Mouse (Mus musculus) frontal cortex, adult 2 months (tissue): ENCODE results near the gene Ube2q1. TPM values are rescaled to one million over a fixed set of nuclear protein-coding genes. Genes with fewer than 3 reads are reported as not detected.

ENCODE experiments used
- DNase-seq, 2 experiments: peaks; one replicate each; pipeline ENCODE4 v3.0.0; 2022; ENCODE audit warnings: low spot score in 1 of 2; ENCODE audit errors: extremely low spot score in 1 of 2
- polyA plus RNA-seq: library from polyadenylated mRNA; depleted of rRNA; stranded (reverse); fragments of >200 nt; gene quantifications from 2 replicates; pipeline ENCODE4 v1.2.3, GENCODE M21; 2012; rRNA removed

Gene Ube2q1
- polyA plus RNA-seq, result 56.9 and 58.0 TPM in 2 replicates

DNA sequence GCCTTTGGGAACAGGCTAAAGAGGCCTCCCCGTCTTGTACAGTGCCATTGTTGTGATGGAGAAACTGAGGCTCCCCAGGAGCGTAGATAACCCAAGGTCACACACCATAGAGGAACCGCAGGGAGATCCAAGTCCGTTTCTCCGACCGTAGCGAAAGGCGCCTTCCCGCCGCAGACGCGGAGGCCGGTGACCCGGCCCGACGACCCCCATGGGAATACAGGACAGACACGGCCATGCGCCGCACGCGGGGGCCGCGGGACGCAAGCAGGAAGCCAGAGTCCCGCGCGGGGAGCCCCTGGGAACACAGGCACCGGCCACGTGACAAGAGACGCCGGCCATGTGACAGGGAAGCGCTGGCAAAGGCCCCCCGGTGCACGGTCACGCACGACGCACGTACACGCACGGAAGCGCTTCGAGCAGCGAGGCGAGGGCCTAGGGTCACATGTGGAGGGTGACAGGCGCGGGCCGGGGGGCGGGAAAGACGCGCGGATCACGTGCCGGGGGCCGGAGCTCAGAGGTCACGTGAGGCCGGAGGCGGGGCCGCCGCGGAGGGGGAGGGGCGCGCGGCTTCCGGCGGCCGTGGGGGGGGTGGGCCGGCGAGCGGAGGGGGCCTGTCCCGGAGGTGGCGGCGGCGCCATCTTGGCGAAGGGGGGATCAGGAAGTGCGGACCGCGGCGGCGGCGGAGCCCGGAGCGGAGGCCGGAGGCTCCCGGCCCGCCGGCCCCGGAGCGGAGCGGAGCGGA, at the start of gene Ube2q1:
Ube2q1 (plus strand) TSS at position 649 of the 742 bp plus-strand sequence.
- DNase-seq, result peak; percentile 96 to 98

DNA sequence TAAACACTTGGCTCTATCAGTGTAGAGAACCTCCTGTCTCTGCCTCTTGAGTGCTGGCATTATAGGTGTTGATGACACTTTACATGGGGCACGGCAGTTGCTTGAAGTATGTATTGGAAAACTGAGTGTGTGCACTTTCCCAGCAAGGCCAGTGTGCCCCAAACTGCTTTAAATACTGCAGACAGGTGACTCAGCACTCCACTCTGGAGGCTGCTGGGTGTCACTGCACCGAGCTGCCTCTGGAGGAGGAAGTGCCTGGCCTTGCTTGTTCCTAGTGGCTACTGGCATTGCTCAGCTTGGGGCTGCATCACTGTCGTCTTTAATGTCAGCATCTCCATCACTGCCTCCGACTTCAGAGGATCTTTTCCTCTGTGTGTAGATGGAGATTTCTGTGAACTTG, 46.4 kb upstream of the Ube2q1 start:
- DNase-seq, result peak in 1 of 2 experiments; percentile 38

DNA sequence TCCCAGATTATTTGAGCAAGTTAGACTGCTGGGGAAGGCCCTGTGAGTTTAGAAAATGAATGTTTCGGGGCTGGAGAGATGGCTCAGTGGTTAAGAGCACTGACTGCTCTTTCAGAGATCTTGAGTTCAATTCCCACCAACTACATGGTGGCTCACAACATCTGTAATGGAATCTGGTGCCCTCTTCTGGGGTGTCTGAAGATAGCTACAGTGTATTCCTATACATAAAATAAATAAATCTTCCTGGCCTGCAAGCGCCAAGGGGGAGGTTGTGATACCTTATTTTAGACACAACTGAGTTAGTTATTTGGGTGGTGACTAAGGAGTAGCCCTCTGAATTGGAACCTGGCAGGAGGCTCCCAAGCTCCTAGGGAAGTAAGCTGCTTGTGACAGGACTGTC, 44.6 kb upstream of the Ube2q1 start:
- no peak for DNase-seq

DNA sequence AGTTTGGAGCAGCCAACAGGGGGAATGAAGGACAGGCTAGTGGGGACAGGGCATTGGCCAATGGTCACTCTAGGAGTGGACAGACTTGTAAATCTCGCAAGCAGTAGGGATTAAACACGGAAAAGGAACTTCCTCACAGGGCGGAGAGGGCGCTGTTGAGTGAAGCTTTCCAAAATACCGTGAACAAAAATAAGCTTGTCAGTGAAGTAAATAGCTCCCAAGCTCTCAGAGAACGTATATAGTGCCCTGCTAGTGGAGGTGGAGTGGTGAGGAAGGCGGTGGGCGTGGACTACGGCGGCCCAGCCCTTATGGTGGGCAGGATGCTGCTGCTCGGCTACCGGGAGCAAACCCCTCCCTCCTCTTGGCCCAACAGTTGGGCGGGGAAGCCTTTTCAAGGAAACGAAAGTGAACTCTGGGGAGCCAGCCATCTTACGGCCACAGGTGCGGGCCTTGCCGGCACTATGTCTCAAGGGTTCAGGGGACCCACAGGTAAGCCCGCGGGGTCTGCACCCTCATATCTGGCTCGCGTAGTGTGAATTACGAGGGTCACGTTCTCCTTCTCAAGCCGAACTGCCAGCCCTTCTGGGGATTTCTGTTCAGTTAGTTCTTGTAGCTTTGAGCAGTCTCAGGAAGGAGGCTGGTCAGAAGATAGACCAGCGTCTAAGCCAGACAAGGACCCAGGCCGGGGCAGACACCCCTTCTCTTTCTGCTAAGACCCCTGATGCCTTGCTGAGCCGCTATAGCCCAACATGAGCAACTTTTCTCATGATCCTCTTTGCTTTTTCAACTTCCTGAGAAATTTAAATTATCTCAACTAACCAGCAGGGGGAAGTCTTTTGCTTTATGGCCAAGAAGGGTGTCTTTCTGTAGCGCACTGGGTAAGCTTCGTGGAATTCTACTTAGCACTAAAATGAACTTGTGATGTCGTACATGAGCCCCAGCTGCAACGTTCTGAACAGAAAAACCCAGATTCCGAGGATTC, 42.8 kb upstream of the Ube2q1 start:
- DNase-seq, result peak in 1 of 2 experiments; percentile 59

DNA sequence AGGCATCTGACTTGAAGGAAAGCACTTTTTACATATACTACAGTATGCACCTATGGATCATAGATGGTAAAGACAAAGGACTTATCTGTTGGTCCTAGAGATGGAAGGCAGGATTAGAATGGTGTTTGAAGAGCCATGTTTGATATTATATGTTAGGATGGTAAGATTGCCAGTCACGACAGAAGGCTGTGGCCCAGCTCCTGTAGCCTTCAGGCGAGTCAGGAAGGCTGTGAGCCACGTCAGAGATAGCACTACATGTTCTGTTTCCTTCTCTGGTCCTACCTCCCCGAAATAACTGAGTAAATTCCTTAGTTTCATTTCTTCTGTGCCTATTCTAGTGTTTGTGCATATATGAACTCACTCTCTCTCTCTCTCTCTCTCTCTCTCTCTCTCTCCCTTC, 41.3 kb upstream of the Ube2q1 start:
- no peak for DNase-seq

DNA sequence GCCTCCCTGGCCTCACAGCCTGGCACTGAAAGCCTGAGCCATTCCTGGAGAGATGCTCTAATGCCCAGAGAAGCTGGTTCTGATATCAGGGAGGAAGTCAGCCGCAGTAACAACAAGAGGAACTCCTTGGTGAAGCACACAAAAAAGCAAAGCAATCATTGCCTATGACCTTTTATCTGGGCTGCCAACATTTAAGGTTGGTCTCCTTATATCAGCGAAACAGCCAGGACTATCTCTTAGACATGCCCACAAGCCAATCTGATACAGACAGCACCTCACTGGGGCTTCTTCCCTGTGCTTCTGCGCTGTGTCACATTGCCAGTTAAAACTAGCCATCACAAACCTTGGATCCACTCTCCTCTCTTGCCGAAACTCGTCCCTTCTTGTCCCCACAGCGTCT, 34.9 kb upstream of the Ube2q1 start:
- DNase-seq, result no peak

DNA sequence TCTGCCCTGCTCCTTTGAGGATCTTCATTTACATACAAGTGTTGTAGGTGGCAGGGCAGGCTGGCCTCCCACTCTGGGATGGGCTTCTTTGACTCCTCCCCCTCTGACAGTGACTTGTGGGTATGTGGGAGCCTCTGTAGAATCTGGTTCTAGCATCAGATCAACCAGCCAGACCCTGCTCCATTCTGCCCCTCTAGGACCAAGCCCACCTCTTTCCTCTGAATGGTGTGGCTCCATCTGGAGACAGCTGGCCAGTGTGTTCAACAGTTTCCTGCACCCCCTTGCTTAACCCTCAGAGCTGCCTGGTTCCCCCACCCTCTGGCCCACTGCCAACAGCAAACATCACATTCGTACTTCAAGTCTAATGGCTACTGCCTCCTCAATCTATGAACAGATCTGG, 21.1 kb upstream of the Ube2q1 start:
- no peak for DNase-seq

DNA sequence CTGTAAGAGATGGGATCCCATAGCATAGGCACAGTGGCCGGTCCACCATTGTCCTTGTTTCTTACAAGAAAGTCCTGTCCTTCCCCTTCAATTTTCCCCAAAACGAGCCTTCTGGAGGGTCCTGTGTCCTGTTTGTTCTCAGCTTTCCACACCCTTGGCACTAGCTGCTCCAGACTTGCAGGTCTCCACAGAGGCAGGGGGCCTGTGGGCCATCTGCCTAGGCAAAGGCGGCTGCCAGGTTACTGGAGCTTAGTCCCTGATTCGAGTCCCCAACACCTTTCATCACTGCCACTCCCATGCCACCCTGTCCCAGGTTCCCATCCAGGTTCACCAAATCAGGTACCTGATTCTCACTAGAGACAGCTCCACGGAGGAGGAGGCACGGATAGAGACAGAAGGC, 18.1 kb upstream of the Ube2q1 start:
- DNase-seq, result no peak

DNA sequence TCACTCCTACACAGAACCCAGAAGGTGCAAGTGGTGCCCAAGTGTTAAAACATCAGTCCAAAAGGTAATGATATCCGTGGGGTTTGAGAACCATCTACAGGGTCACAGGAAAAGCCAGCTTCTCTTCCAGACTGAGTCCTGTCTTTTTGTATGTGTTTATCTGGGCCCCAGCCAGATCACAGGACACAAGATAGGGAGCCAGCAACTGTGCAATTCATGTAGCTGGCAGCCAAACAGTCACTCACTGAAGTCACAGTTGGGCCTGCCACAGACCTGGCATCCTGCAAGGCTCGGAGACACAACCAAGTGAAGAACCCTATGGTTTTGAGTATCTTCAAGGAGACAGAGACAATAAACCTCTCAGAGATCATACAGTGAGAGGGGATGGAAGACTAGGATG, 15.6 kb upstream of the Ube2q1 start:
- DNase-seq, result no peak

DNA sequence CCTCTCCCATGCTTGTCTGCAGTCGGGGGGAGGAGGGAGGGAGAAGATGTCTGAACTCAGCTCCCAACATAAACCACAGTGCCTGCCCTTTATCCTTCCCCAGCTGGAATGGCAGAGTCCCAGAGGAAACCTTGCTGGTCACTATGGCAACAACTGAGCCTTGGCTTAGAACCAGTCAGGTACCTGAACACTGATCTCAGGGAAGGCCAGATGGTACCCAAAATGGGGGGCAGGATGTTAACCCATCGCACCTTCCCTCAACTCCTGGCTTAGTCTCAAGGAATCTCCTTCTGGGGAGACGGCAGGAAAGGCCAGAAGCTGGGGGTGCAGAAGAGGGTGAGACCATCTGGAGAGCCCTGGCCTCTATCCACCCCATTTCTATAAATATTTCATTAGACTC, 13.6 kb upstream of the Ube2q1 start:
- no peak for DNase-seq

DNA sequence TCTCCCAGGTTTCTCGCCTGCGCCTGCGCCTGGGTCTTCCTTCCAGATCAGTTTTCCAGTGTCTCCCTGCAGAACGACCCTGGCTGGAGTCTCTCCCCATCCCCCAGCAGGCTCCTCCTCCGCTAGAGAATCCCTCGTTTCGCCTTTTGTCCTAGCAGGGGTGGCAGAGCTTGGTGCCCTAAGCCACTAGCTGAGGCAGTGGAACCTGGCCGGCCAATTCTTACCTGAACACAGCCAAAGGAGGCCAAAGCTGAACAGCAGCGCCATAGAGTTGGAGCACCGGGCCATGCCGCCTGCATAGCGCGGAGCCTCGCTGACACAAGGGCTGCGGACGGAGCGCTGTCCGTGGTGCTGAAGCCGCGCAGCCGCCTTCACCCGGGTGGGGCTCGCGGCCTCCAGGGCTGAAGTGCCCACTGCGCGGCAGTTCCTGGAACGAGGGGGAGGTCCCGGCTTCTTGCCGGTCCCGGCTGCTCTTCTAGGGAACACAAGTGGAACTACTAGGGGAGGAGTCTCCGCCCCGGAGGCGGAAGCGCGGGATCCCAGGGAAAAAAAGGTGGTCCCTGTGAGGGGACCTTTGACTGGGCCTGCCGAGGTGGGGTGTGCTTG, 9.2 kb upstream of the Ube2q1 start, which contains the start of gene Chrnb2:
Chrnb2 (minus strand) TSS at position 514 of the 606 bp plus-strand sequence.
- peak in 1 of 2 experiments; percentile 55 for DNase-seq

DNA sequence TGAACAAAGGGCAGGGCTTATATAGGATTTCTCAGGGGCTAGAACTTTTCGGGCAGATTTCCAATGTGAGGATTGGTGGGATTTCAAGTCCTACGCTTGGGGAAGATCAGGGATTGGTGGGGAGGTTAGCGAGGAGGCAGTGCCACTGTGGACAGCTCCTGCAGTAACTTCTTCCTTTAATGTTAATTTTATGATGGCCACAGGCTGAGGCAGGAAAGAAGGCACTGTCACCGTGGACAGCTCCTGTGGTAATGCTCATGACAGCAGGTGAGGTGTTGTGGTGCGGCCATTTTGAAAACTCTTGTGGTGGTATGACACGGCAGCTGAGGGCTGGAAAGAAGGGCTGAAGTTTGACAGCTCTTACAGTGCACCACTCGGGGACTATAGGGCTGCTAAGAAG, 3.8 kb upstream of the Ube2q1 start:
- no peak for DNase-seq

DNA sequence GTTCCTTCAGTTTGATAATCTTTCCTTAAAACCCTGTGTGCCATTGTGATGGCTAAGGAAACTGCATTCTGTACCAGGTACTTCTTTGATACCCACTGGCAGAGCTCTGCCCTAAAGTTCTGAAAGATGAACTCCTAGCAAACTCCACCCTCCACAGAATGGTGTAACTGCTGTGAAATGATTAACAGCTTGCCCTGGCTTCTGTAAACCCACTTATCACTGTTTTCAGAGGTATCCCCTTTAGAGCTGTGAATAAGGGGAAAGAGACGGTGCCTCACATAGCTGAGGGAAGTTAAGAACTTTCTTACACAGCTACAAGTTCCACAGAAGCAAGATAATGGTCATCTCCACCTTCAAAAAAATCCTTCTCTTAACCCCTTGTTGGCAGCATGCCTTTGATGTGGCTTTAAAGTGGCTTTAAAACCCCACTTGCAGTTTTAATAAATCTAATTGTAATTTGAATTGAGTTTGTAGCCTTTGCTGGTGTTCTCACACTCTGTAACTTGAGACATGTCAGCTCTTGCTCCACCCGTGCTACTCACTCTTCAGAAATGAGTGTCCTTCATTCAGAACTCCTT, 2.9 kb upstream of the Ube2q1 start:
- DNase-seq, result no peak

DNA sequence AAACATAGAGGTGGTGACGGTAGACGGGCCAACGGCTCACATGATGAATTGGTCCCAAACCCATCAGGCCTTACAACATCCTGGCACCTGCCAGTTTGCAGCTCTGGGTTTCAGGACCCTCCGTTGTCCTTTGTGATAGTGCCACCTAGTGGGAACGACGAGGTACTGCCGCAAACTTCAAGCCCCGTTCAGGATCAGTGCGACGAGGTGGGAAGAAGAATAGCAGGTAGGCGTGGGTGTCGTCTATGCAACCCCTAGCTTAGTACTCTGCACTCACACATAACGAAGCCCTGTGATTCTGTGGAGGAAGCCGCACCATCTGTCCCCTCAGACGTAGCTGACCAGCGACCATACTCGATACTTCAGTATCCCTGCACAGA, 838 bp upstream of the Ube2q1 start:
- DNase-seq, result peak; percentile 70 to 93

DNA sequence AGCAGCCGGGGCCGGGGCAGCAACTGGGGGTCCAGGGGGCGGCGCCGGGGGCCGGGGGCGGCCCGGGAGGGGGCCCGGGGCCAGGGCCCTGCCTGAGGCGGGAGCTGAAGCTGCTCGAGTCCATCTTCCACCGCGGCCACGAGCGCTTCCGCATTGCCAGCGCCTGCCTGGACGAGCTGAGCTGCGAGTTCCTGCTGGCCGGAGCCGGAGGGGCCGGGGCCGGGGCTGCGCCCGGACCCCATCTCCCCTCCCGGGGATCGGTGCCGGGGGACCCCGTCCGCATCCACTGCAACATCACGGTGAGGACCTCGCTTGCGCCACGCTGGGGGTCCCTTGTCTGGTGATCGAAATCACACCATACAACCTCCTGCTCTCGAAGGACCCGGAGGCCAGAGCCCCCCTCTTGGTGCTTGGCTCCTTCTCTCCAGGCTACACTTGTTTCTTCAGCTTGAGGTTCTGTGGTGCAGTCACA, 360 bp downstream of the Ube2q1 start:
- no peak for DNase-seq

DNA sequence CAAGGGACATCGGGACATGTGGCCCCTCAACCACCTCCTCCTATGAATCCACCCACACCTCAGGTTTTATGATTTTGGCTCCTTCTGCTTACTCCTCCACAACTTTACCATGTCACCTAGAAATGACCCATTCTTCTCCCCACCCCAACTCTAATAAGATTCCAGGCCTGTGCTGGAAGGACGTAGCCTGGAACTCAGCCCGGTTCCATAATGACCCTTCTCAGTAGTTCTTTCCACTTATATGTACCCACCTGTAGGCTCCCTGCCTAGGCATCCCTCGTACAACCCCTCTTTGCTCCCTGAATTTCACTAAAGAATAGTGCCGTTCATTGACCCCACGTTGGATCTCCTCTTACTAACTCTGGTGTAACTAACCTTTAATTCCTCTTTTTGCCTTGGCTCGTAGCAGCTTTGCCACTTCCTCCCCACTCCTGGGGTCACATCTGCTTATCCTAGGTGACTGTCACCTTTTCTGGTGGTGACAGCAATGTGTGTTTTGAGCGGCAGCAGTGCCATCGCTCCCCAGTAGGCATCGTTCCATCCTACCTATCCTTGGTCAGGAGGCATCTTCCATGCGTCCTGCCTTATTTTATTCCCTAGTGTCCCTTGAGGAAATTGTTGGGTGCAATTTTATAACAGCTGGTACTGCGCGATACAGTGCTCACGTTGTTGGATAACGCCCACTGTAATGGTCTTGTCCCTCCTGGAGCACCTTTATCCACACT, 982 bp downstream of the Ube2q1 start:
- no peak for DNase-seq

DNA sequence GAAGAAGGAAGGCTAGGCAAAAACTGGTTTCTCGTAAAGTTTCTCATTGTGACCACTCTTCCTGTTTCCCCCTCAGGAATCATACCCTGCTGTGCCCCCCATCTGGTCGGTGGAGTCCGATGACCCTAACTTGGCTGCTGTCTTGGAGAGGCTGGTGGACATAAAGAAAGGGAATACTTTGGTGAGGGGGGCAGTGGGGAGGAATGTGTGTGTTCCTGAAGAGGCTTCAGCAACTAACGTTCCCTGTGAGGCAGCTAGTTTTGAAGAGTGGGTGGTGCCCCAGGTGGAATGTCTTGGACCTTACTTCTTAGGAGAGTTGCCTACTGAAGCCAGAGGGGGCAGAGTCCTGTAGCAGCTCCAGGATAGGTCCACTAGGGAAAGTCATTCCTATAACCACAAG, 2.6 kb downstream of the Ube2q1 start:
- no peak for DNase-seq

DNA sequence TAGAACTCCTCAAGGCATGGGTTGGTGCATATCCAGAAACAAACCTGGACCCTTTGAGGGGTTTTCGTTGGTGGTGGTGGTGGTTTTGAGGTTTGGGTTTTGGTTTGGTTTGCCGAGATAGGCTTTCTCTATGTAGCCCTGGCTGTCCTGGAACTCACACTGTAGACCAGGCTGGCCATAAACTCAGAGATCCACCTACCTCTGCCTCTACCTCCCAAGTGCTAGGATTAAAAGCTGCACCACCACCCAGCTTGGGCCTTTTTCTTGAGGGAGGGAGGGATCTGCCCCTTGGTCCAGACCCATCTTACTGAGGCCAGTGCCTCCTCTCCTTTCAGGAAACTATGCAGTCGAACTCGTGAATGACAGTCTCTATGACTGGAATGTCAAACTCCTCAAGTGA, 6.7 kb downstream of the Ube2q1 start:
- DNase-seq, result no peak

DNA sequence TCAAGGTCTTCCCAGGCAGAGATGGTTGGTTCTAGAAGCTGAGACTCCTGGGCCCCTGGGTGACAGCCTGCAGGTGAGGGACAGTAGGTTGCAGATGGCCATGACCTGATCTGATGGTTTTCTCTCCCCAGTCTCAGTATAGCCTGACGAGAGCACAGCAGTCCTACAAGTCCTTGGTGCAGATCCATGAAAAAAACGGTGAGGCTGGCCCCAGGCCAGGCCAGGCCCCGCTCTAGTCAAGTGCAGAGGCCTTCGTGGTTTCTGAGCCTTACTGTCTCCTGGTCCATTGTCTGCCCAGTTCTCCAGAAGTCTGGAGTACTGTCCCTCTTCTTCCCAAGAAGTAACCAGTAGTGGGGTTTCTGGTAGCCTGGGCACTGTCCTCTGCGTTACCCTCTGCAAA, 8.2 kb downstream of the Ube2q1 start:
- no peak for DNase-seq
